Mouse (Mus musculus): ENCODE measurements around the gene Nfib.

DNA sequence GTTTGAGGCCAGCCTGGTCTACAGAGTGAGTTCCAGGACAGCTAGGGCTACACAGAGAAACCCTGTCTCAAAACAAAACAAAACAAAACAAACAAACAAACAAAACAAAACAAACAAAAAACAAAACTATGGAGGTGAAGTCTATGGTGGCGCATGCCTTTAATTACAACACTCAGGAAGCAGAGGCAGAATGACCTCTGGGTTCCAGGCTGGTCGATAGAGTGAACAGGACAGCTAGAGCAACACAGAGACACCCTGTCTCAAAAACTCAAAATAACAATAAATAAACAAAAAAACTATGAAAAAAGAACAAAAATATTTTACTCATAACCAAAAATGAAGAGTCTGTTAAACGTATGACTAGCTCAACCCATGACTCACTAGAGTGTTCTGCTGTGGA is 236.6 kb downstream of the Nfib start:
- TF ChIP-seq POLR2A (IDR thresholded peaks at IDR 0.05; ENCODE audit: insufficient read depth, low read depth, low read length) (no peak), CTCF (IDR thresholded peaks at IDR 0.05) (no peak)

Measured in heart, adult 2 months (tissue).